Mouse (Mus musculus) stomach, embryonic 16.5 days (tissue): ENCODE measurements around the gene Cox6b1. TPM values are rescaled to one million over a fixed set of nuclear protein-coding genes. Genes with fewer than 3 reads are reported as not detected.
A peak's percentile ranks its signal among the peaks of the same experiment; 100 is the strongest.

Source experiments
- ATAC-seq: fragments of 200-750 bp; cut with Nextera tagmentation; 2 replicates; pipeline ENCODE4 v1.8.0; 2017; ENCODE audit warnings: moderate number of reproducible peaks, moderate TSS enrichment; ENCODE audit not compliant: insufficient read depth, low FRiP score
- H3K27ac ChIP-seq: fragments of 300-500 bp; sonication (generic); 2 replicates; pipeline ENCODE4 v1.5.1; 2014; ENCODE audit warnings: low read length
- H3K27me3 ChIP-seq: fragments of 300-500 bp; sonication (generic); 2 replicates; pipeline ENCODE4 v1.6.1; 2014; ENCODE audit warnings: low read length, control low read depth, mixed read lengths; ENCODE audit not compliant: control insufficient read depth, insufficient read depth
- H3K36me3 ChIP-seq: fragments of 300-500 bp; sonication (generic); 2 replicates; pipeline ENCODE4 v1.6.1; 2014; ENCODE audit warnings: low read length; ENCODE audit not compliant: control insufficient read depth, insufficient read depth
- H3K4me1 ChIP-seq: fragments of 300-500 bp; sonication (generic); 2 replicates; pipeline ENCODE4 v1.6.1; 2014; ENCODE audit warnings: low read length, control low read depth, mixed read lengths; ENCODE audit not compliant: control insufficient read depth, insufficient read depth
- H3K4me2 ChIP-seq: fragments of 300-500 bp; sonication (generic); 2 replicates; pipeline ENCODE4 v1.6.1; 2014; ENCODE audit warnings: low read depth, low read length, mixed read lengths
- H3K4me3 ChIP-seq: fragments of 300-500 bp; sonication (generic); replicated peaks from 2 replicates; pipeline ENCODE4 v1.5.1; 2014; ENCODE audit warnings: mild to moderate bottlenecking, low read length
- H3K9ac ChIP-seq: fragments of 300-500 bp; sonication (generic); 2 replicates; pipeline ENCODE4 v1.6.1; 2014; ENCODE audit warnings: low read length
- H3K9me3 ChIP-seq: fragments of 300-500 bp; sonication (generic); replicated peaks from 2 replicates; pipeline ENCODE4 v1.6.1; 2016; ENCODE audit warnings: low read length, control low read depth; ENCODE audit not compliant: control insufficient read depth
- WGBS: fragments of 180-500 bp; shearing (Covaris S2); extraction: QIAGEN DNeasy Blood & Tissue Kit; methylation state at CpG from one replicate; pipeline ENCODE4 v1.1.7; 2014; 5-methylcytosine and 5-hydroxymethylcytosine counted together
- polyA plus RNA-seq: library from polyadenylated mRNA; unstranded; fragments of >200 nt; fragmentation: Nextera tagmentation; extraction: Ambion mirVana; gene quantifications from 2 replicates; pipeline ENCODE4 v1.2.1, GENCODE M21; 2015

Gene Cox6b1
- polyA plus RNA-seq, 1 experiment from 2014 or later, result 1,051 TPM

DNA sequence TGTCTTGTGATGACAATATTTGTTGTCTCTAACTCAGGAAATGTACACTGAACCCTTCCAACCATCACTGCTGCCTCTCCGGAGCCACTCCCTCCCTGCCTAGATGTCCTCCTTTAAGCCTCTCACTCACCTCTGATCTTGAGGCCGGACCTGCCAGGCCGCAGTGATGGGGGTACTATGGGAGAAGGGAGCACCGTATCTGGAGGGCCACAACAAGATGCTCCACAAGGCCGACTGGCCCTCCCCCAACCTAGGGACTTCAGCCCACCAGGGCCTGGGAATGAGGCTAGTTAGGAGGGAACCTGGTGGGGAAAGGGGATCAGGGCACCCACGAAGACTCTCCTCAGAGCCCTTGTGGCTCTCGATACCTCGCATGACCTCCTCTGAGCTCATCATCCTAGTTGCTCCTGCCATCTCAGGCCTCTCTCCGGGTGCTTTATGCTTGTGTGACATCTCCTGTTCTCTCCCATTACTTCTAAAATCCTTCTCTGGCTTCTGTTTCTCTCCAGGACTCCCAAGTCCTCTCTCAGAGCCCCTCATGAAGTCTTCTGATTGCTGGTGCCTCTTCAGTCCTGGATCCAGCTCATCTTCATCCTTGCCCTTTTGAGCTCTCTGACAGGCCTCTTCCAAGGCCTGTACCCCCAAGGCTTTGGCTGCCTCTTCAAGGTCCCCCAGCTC, 34.9 kb downstream of the Cox6b1 start:
- Histone ChIP-seq H3K27me3 (no peaks in the 10 kb centered on the region), H3K36me3 (0 out of 2 replicates have a peak, but pooled peaks cover 4% of the 10 kb centered on the region), H3K4me1 (peaks cover 15% of the 10 kb centered on the region), H3K9me3 (no peaks in the 10 kb centered on the region), H3K27ac (no peak overlapping the region), H3K9ac (no peak overlapping the region), H3K4me3 (no peak overlapping the region), H3K4me2 (no peak overlapping the region)
- ATAC-seq, result no peak
- 83% methylated on average over 9 of the region's 9 CpGs for WGBS

DNA sequence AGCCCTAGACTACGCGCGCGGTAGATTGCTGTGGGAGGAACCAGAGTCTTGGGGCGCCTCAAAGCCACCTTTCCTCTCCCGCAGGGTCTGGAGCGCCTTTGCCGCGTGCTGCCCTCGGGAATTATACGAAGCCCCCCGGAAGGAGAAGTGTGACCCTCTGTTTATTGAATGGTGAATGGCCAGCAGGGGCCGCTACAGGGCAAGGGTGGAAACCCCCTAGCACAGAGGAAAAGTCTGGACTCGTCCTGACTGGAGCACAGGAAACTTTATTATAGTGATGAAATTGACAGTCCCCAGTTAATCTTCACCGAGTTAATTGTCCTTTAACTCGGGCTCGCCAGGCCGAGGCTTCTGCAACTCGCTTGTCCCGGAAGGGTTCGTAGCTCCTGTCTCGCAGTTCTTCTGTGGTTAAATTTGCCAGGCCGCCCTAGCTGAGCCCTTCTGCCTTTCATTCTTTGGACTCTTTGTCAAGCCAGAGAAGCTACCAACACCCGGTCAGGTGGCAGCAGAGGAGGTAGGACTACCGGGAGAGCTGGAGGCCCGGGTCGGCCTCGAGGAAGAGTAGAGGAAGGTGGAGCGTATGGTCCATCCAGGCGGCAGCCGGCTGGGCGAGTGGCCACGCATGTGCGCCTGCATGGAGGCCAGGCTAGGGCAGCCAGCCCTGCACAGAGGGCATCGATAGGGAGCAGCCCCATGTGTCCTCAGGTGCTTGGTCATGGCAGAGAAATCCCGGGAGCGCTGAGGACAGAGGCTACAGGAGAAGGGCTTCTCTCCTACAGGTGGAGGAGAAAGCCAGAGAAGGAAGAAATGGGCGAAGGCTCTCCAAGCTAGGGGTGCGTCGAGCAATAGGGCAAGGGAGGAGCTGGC, 36.3 kb downstream of the Cox6b1 start:
- no peaks in the 10 kb centered on the region for H3K9me3 ChIP-seq
- H3K4me1 ChIP-seq, result peaks cover 15% of the 10 kb centered on the region
- peaks cover 18% of the 10 kb centered on the region for H3K36me3 ChIP-seq
- no peaks in the 10 kb centered on the region for H3K27me3 ChIP-seq
- H3K4me3 ChIP-seq, result peak overlapping the region; percentile 100
- H3K9ac ChIP-seq, result peak overlapping the region; percentile 100
- H3K4me2 ChIP-seq, result peak overlapping the region; percentile 76
- peak overlapping the region; percentile 95 for H3K27ac ChIP-seq
- ATAC-seq, result peak; percentile 58
- WGBS, result 24% methylated on average over 40 of the region's 40 CpGs

DNA sequence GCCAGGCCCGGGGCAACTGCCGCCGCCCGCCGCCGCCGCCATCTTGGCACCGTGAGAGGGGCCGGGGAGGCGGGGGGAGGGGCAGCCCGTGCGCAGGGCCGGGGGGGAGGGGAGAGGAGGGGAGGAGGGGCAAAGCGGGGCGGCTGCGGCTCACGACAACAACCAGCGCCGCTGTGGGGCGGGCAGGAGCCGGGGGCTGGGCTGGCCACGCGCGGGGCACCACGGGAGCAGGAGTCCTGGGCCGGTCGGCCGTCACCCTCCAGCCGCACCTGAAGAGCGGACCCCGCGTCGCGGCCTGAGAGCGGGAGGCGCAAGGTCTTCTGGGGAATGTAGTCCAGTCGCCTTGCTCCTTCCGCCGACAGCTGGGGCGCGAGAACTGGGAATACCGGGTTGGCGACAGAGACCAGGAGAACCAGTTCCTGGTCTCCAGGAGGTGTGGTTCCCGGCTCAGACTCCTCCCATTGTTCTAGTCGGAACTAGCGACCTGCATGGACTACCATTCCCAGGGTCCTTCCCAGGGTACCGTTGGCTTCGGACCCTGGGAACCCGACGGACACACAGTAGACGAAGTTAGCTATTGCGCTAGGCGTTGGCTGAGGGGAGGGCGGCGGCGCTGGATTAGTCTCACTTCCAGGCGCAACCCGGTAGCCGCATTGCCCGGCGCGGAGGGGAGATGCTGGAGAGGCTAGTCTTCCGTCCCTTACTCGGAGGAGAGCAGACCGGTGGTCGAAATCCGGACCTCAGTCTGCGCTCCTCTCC, 37.1 kb downstream of the Cox6b1 start, which contains the start of gene Kmt2b:
TSS of gene Kmt2b (minus strand) at position 51 of the 759 bp plus-strand sequence.
- Histone ChIP-seq H3K36me3 (peaks cover 25% of the 10 kb centered on the region), H3K4me2 (peak within 1 kb of the TSS; percentile 89), H3K4me1 (peaks cover 15% of the 10 kb centered on the region), H3K4me3 (peak within 1 kb of the TSS; percentile 100), H3K9ac (peak within 1 kb of the TSS; percentile 100), H3K27me3 (no peaks in the 10 kb centered on the region), H3K9me3 (no peaks in the 10 kb centered on the region), H3K27ac (peak within 1 kb of the TSS; percentile 95)
- peak; percentile 96 for ATAC-seq
- WGBS, result 0% methylated on average over 61 of the region's 68 CpGs

- peaks cover 33% of the 10 kb centered on the region for H3K36me3 ChIP-seq
- under 1% methylated on average over 47 of the region's 67 CpGs for WGBS
- H3K4me2 ChIP-seq, result peak overlapping the region; percentile 89
- ATAC-seq, result peak; percentile 6; the same call in 1 of the 2 replicates
- peaks cover 15% of the 10 kb centered on the region for H3K4me1 ChIP-seq
- H3K9me3 ChIP-seq, result no peaks in the 10 kb centered on the region
- H3K27ac ChIP-seq, result peak overlapping the region; percentile 95
- H3K9ac ChIP-seq, result peak overlapping the region; percentile 100
- H3K27me3 ChIP-seq, result no peaks in the 10 kb centered on the region
- peak overlapping the region; percentile 100 for H3K4me3 ChIP-seq
Observed at GRCm38 (mm10) chr7:30587842-30588667, 37.9 kb downstream of the Cox6b1 start.

- Histone ChIP-seq H3K4me1 (peaks cover 15% of the 10 kb centered on the region), H3K27me3 (no peaks in the 10 kb centered on the region), H3K4me2 (no peak overlapping the region), H3K27ac (no peak overlapping the region), H3K4me3 (0 out of 2 replicates have a peak overlapping the region, but pooled peaks have one; percentile 100), H3K9me3 (no peaks in the 10 kb centered on the region), H3K36me3 (peaks cover 42% of the 10 kb centered on the region), H3K9ac (peak overlapping the region; percentile 100; the same call in 1 of the 2 replicates)
- WGBS, result 90% methylated on average over 28 of the region's 28 CpGs
- ATAC-seq, result no peak
Observed at GRCm38 (mm10) chr7:30586455-30587020, 39.4 kb downstream of the Cox6b1 start.

DNA sequence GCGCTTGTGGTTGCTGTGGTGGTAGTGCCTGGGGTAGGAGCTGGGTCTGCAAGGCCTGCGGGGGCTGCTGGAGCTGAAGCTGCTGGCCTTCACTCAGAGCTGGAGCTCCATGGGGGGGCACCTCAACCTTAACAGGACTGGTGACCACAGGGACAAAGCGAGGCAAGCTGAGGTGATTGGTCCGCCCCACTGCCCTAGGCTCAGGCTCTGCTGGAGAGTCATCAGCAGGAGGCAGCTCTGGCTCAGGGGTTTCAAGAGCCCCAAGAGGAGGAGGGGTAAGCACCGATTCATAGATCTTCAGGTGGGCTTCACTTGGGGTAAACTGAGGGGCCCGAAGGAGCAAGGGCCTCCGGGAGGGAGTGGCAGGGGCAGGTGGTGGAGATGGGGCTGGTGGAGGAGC, 40.8 kb downstream of the Cox6b1 start:
- Histone ChIP-seq H3K9ac (no peak overlapping the region), H3K4me3 (no peak overlapping the region), H3K4me2 (no peak overlapping the region), H3K9me3 (no peaks in the 10 kb centered on the region), H3K4me1 (peaks cover 15% of the 10 kb centered on the region), H3K27me3 (no peaks in the 10 kb centered on the region), H3K27ac (no peak overlapping the region), H3K36me3 (peaks cover 48% of the 10 kb centered on the region)
- 91% methylated on average over 7 of the region's 7 CpGs for WGBS
- ATAC-seq, result no peak

GRCm38 (mm10) chr7:30584339-30584738, 41.6 kb downstream of the Cox6b1 start:
- H3K27ac ChIP-seq, result no peak overlapping the region
- no peak overlapping the region for H3K4me3 ChIP-seq
- no peak for ATAC-seq
- no peaks in the 10 kb centered on the region for H3K27me3 ChIP-seq
- peaks cover 11% of the 10 kb centered on the region for H3K4me1 ChIP-seq
- H3K36me3 ChIP-seq, result peaks cover 53% of the 10 kb centered on the region
- no peak overlapping the region for H3K4me2 ChIP-seq
- H3K9me3 ChIP-seq, result no peaks in the 10 kb centered on the region
- H3K9ac ChIP-seq, result no peak overlapping the region
- 89% methylated on average over 10 of the region's 10 CpGs for WGBS

GRCm38 (mm10) chr7:30581547-30581946, 44.4 kb downstream of the Cox6b1 start:
- no peaks in the 10 kb centered on the region for H3K4me1 ChIP-seq
- no peak overlapping the region for H3K9ac ChIP-seq
- H3K27me3 ChIP-seq, result no peaks in the 10 kb centered on the region
- H3K27ac ChIP-seq, result no peak overlapping the region
- no peak for ATAC-seq
- H3K36me3 ChIP-seq, result peaks cover 74% of the 10 kb centered on the region
- H3K4me2 ChIP-seq, result no peak overlapping the region
- 95% methylated on average over 16 of the region's 16 CpGs for WGBS
- H3K9me3 ChIP-seq, result no peaks in the 10 kb centered on the region
- no peak overlapping the region for H3K4me3 ChIP-seq
